8 mouse cellular contexts compared by ENCODE assay signal in the genomic region with DNA sequence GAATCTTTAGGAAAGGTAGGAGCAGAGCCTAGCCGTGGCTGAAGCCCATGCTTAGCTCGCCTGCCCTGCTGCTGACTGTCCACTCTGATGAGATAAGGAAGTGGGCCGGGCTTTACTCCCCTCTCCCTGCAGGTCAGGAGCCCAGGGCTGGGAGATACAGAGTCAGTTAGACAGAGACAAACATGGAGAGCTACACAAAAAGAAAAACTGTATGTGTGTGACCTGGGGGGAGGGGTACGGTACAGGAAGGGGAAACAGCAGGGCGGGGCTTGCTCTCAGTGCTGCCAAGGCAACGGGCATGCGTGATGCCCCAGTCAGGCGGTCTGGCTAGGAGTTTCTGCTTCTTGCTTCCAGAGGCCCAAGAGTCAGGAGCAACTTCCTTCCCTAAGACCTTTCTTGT. TPM values are rescaled to one million over a fixed set of nuclear protein-coding genes. Genes with fewer than 3 reads are reported as not detected.
DNase-seq lines count a peak whose midpoint lies in the region; ATAC-seq and TF ChIP-seq lines count a peak whose summit lies in the region.

No protein-coding gene starts in this region.

- no peak overlapping the region for H3K9ac ChIP-seq in hindbrain, embryonic 16.5 days (ENCODE audit: low read depth, low read length)
- H3K9ac ChIP-seq in hindbrain, postnatal 0 days (replicated peaks; ENCODE audit: low read length): no peak overlapping the region
- H3K9ac ChIP-seq in midbrain, embryonic 11.5 days (ENCODE audit: low read length): no peak overlapping the region

- H3K4me1 ChIP-seq in hindbrain, embryonic 16.5 days (ENCODE audit: control insufficient read depth, insufficient read depth, low read depth, low read length): no peaks in the 10 kb centered on the region
- H3K4me1 ChIP-seq in hindbrain, postnatal 0 days (ENCODE audit: insufficient read depth, low read length): no peaks in the 10 kb centered on the region
- H3K4me1 ChIP-seq in midbrain, embryonic 11.5 days (ENCODE audit: control insufficient read depth, insufficient read depth, low read length): no peaks in the 10 kb centered on the region

- 79% methylated on average over 8 of the region's 8 CpGs for WGBS in hindbrain, embryonic 16.5 days
- 79% methylated on average over 8 of the region's 8 CpGs for WGBS in hindbrain, postnatal 0 days
- 88% methylated on average over 8 of the region's 8 CpGs for WGBS in midbrain, embryonic 11.5 days

- no peaks in the 10 kb centered on the region for H3K9me3 ChIP-seq in hindbrain, embryonic 16.5 days (ENCODE audit: control insufficient read depth, low read length)
- no peaks in the 10 kb centered on the region for H3K9me3 ChIP-seq in hindbrain, postnatal 0 days (ENCODE audit: low read length)
- no peaks in the 10 kb centered on the region for H3K9me3 ChIP-seq in midbrain, embryonic 11.5 days (ENCODE audit: control insufficient read depth, low read length)

- no peak overlapping the region for H3K4me3 ChIP-seq in hindbrain, embryonic 16.5 days (ENCODE audit: low read length)
- no peak overlapping the region for H3K4me3 ChIP-seq in hindbrain, postnatal 0 days (ENCODE audit: low read length)
- no peak overlapping the region for H3K4me3 ChIP-seq in midbrain, embryonic 11.5 days (ENCODE audit: low read depth, low read length)

- H3K27me3 ChIP-seq in hindbrain, embryonic 16.5 days (replicated peaks; ENCODE audit: control insufficient read depth, insufficient read depth, low read length): no peaks in the 10 kb centered on the region
- H3K27me3 ChIP-seq in hindbrain, postnatal 0 days (ENCODE audit: insufficient read depth, low read length): no peaks in the 10 kb centered on the region
- H3K27me3 ChIP-seq in midbrain, embryonic 11.5 days (ENCODE audit: control insufficient read depth, insufficient read depth, low read length): no peaks in the 10 kb centered on the region

- no peak for TF ChIP-seq CTCF in hindbrain, postnatal 0 days (IDR thresholded peaks at IDR 0.05; ENCODE audit: low read depth)

- DNase-seq in hindbrain, postnatal 0 days (ENCODE audit: low spot score): no peak
- DNase-seq in kidney, adult 8-10 months: peak; percentile 39 to 45
- DNase-seq in lung, postnatal 10 days: peak; percentile 83
- DNase-seq in left cerebral cortex, postnatal 25 days (ENCODE audit: low spot score in 2 of 2): no peak
- DNase-seq in midbrain, embryonic 11.5 days (ENCODE audit: low spot score, missing footprints): no peak
- no peak for DNase-seq in left cerebral cortex, adult 11 months (ENCODE audit: low spot score)

- H3K36me3 ChIP-seq in hindbrain, embryonic 16.5 days (ENCODE audit: control insufficient read depth, insufficient read depth, low read length): peaks cover 38% of the 10 kb centered on the region
- H3K36me3 ChIP-seq in hindbrain, postnatal 0 days (ENCODE audit: insufficient read depth, low read length): peaks cover 45% of the 10 kb centered on the region
- H3K36me3 ChIP-seq in midbrain, embryonic 11.5 days (ENCODE audit: control insufficient read depth, insufficient read depth, low read length): peaks cover 10% of the 10 kb centered on the region; the same call in 1 of the 2 replicates

- intact Hi-C loops in left cerebral cortex, postnatal 25 days (cut with DNase I): no loop called here

- H3K4me2 ChIP-seq in hindbrain, embryonic 16.5 days (ENCODE audit: low read length): no peak overlapping the region
- no peak overlapping the region for H3K4me2 ChIP-seq in hindbrain, postnatal 0 days (ENCODE audit: low read depth, low read length)
- no peak overlapping the region for H3K4me2 ChIP-seq in midbrain, embryonic 11.5 days

- no peak overlapping the region for H3K27ac ChIP-seq in hindbrain, embryonic 16.5 days (ENCODE audit: low read depth, low read length)
- H3K27ac ChIP-seq in hindbrain, postnatal 0 days: no peak overlapping the region; the same call in 1 of the 2 replicates
- H3K27ac ChIP-seq in midbrain, embryonic 11.5 days (ENCODE audit: low read depth, low read length): no peak overlapping the region

- ATAC-seq in hindbrain, embryonic 16.5 days: 0 out of 2 replicates have a peak, but pooled peaks have one; percentile 18
- no peak for ATAC-seq in hindbrain, postnatal 0 days
- peak; percentile 64 for ATAC-seq in common myeloid progenitor, adult 5-6 weeks (replicated peaks; ENCODE audit: low read depth, poor library complexity, severe bottlenecking)
- no peak for ATAC-seq in midbrain, embryonic 11.5 days (ENCODE audit: low FRiP score)

RNA-seq across cellular contexts. Expression of gene Ecm1, which starts 1.0 kb away (rescaled TPM):
- polyA plus RNA-seq in hindbrain, embryonic 16.5 days (2015; fragmentation: Nextera tagmentation; extraction: Ambion mirVana): 10.3 and 12.8 TPM in 2 replicates
- 11.4 and 14.3 TPM in 2 replicates for total RNA-seq in hindbrain, postnatal 0 days (2014; rRNA removed)
- polyA plus RNA-seq in hindbrain, postnatal 0 days (2015; fragmentation: Nextera tagmentation; extraction: Ambion mirVana): 8.9 and 11.4 TPM in 2 replicates
- not detected in 2 replicates for total RNA-seq in common myeloid progenitor, adult 5-6 weeks (2017)
- 10 to 100 TPM; 13.3 to 14.0 TPM for total RNA-seq in left cerebral cortex, postnatal 25 days (2021)
- 15.4 and 18.0 TPM in 2 replicates for polyA plus RNA-seq in midbrain, embryonic 11.5 days (2014; fragmentation: Nextera tagmentation; extraction: Ambion mirVana)

RNA-seq across cellular contexts. Expression of gene Tars2, which starts 19.6 kb away (rescaled TPM):
- 50.1 and 50.8 TPM in 2 replicates for polyA plus RNA-seq in hindbrain, embryonic 16.5 days (2015; fragmentation: Nextera tagmentation; extraction: Ambion mirVana)
- 32.8 and 40.3 TPM in 2 replicates for total RNA-seq in hindbrain, postnatal 0 days (2014; rRNA removed)
- 39.5 and 40.9 TPM in 2 replicates for polyA plus RNA-seq in hindbrain, postnatal 0 days (2015; fragmentation: Nextera tagmentation; extraction: Ambion mirVana)
- total RNA-seq in common myeloid progenitor, adult 5-6 weeks (2017): 44.5 and 45.6 TPM in 2 replicates
- 10 to 100 TPM; 37.1 to 41.2 TPM for total RNA-seq in left cerebral cortex, postnatal 25 days (2021)
- 47.9 and 49.6 TPM in 2 replicates for polyA plus RNA-seq in midbrain, embryonic 11.5 days (2014; fragmentation: Nextera tagmentation; extraction: Ambion mirVana)

RNA-seq across cellular contexts. Expression of gene Adamtsl4, which starts 52.7 kb away (rescaled TPM):
- polyA plus RNA-seq in hindbrain, embryonic 16.5 days (2015; fragmentation: Nextera tagmentation; extraction: Ambion mirVana): 1.4 and 2.4 TPM in 2 replicates
- total RNA-seq in hindbrain, postnatal 0 days (2014; rRNA removed): 1.0 and 1.6 TPM in 2 replicates
- polyA plus RNA-seq in hindbrain, postnatal 0 days (2015; fragmentation: Nextera tagmentation; extraction: Ambion mirVana): 1.4 and 2.1 TPM in 2 replicates
- 0.37 TPM in 1 of 2 replicates, not detected in the other for total RNA-seq in common myeloid progenitor, adult 5-6 weeks (2017)
- 1 to 10 TPM; 4.1 to 4.6 TPM for total RNA-seq in left cerebral cortex, postnatal 25 days (2021)
- polyA plus RNA-seq in midbrain, embryonic 11.5 days (2014; fragmentation: Nextera tagmentation; extraction: Ambion mirVana): 0.28 and 0.52 TPM in 2 replicates

Comparison
In these comparisons a context has a peak if more than half of its experiments do, and no peak if none do; other contexts are left out.
1. ATAC-seq: peak in hindbrain, embryonic 16.5 days (single experiment) and common myeloid progenitor, adult 5-6 weeks (single experiment); none in hindbrain, postnatal 0 days (single experiment) and midbrain, embryonic 11.5 days (single experiment).
2. DNase-seq: peak in kidney, adult 8-10 months (2 of 2) and lung, postnatal 10 days (single experiment); none in hindbrain, postnatal 0 days (single experiment), left cerebral cortex, postnatal 25 days (0 of 2), midbrain, embryonic 11.5 days (single experiment) and left cerebral cortex, adult 11 months (single experiment).
3. RNA of gene Ecm1, which starts 1.0 kb away (total RNA-seq): 13.3 to 14.0 TPM in left cerebral cortex, postnatal 25 days and 11.4 to 14.3 TPM in hindbrain, postnatal 0 days; not detected in common myeloid progenitor, adult 5-6 weeks; every median in the first group is over 10 times any median in the second.